Mouse (Mus musculus) midbrain, embryonic 13.5 days (tissue): ENCODE results near the gene Crtc1. TPM values are rescaled to one million over a fixed set of nuclear protein-coding genes. Genes with fewer than 3 reads are reported as not detected.

Experiments used
- ATAC-seq: fragments of 200-750 bp; cut with Nextera tagmentation; 2 replicates; pipeline ENCODE4 v1.8.0; 2017; ENCODE audit warnings: mild to moderate bottlenecking, moderate TSS enrichment, moderate library complexity
- H3K27ac ChIP-seq: fragments of 300-500 bp; sonication (generic); 2 replicates; pipeline ENCODE4 v1.5.1; 2015; ENCODE audit warnings: inconsistent platforms, mild to moderate bottlenecking, moderate library complexity
- H3K27me3 ChIP-seq: fragments of 300-500 bp; sonication (generic); 2 replicates; pipeline ENCODE4 v1.6.1; 2015; ENCODE audit warnings: mild to moderate bottlenecking, inconsistent platforms
- H3K36me3 ChIP-seq: fragments of 300-500 bp; sonication (generic); 2 replicates; pipeline ENCODE4 v1.6.1; 2015; ENCODE audit warnings: mild to moderate bottlenecking, inconsistent platforms
- H3K4me1 ChIP-seq: fragments of 300-500 bp; sonication (generic); replicated peaks from 2 replicates; pipeline ENCODE4 v1.6.1; 2015; ENCODE audit warnings: inconsistent platforms
- H3K4me2 ChIP-seq: fragments of 300-500 bp; sonication (generic); replicated peaks from 2 replicates; pipeline ENCODE4 v1.6.1; 2015; ENCODE audit warnings: moderate library complexity, mild to moderate bottlenecking, inconsistent platforms
- H3K4me3 ChIP-seq: fragments of 300-500 bp; sonication (generic); replicated peaks from 2 replicates; pipeline ENCODE4 v1.5.1; 2015; ENCODE audit warnings: mild to moderate bottlenecking, inconsistent platforms
- H3K9ac ChIP-seq: fragments of 300-500 bp; sonication (generic); replicated peaks from 2 replicates; pipeline ENCODE4 v1.6.1; 2015; ENCODE audit warnings: mild to moderate bottlenecking, inconsistent platforms
- H3K9me3 ChIP-seq: fragments of 300-500 bp; sonication (generic); 2 replicates; pipeline ENCODE4 v1.6.1; 2016; ENCODE audit warnings: mild to moderate bottlenecking, inconsistent platforms
- WGBS: fragments of 180-500 bp; shearing (Covaris S2); methylation state at CpG from one replicate; pipeline ENCODE4 v1.1.7; 2015; 5-methylcytosine and 5-hydroxymethylcytosine counted together
- polyA plus RNA-seq: library from polyadenylated mRNA; unstranded; fragments of >200 nt; fragmentation: Nextera tagmentation; extraction: Ambion mirVana; gene quantifications from 2 replicates; pipeline ENCODE4 v1.2.1, GENCODE M21; 2015

The Crtc1 gene
- polyA plus RNA-seq, 1 experiment from 2014 or later, result 36.1 TPM

DNA sequence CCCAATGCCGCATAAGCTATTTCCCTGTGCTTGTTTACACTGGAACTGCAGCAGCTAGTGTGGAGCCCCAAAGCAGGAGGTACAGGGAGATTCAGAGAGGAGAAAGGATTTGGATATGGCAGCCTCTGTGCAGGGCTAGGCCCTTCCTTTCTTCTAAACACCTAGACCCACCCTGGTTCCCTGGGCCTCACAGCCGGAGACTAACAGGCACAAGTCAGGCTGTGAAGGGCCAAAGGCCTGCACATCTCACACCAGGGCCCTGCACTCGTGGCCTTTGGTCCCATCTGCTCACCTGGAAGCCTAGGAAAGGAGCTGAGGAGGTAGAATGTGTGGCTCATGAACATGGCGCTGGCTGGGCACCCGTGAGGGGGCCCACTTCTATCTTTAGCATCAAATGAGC lies 43.2 kb downstream of the Crtc1 start:
- no peak for ATAC-seq
- H3K9me3 ChIP-seq, result no peaks in the 10 kb centered on the region
- 83% methylated on average over 5 of the region's 5 CpGs for WGBS

DNA sequence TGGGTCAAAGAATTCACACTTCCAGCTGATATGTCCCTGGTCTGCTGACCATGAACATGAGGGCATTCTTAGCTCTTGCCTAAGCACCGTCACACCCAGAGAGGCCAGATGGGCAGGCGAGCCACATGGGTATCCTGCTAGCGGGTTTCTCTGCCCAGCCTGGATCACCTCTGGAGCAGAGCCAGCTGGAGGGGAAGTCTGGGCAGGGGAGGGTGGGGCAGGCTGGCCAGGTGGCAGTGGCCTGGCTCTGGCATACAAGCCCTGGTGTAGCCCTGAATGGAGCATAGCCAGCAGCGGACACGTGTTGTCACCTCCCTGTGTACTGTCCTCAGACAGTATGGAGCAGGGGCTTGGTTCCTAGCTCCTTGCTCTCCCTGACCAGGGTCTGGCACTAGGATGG lies 43.7 kb downstream of the Crtc1 start:
- H3K4me2 ChIP-seq, result no peak overlapping the region
- ATAC-seq, result no peak
- no peaks in the 10 kb centered on the region for H3K9me3 ChIP-seq
- 86% methylated on average over 5 of the region's 5 CpGs for WGBS
- H3K36me3 ChIP-seq, result peaks cover 47% of the 10 kb centered on the region
- no peak overlapping the region for H3K27ac ChIP-seq
- H3K4me1 ChIP-seq, result no peaks in the 10 kb centered on the region
- no peaks in the 10 kb centered on the region for H3K27me3 ChIP-seq
- no peak overlapping the region for H3K4me3 ChIP-seq
- H3K9ac ChIP-seq, result no peak overlapping the region

More for the DNA sequence above, 43.2 kb downstream of the Crtc1 start:
- H3K4me2 ChIP-seq, result no peak overlapping the region
- H3K27ac ChIP-seq, result no peak overlapping the region
- no peaks in the 10 kb centered on the region for H3K27me3 ChIP-seq
- peaks cover 42% of the 10 kb centered on the region for H3K36me3 ChIP-seq
- H3K9ac ChIP-seq, result no peak overlapping the region
- no peak overlapping the region for H3K4me3 ChIP-seq
- H3K4me1 ChIP-seq, result no peaks in the 10 kb centered on the region

- Histone ChIP-seq H3K4me1 (no peaks in the 10 kb centered on the region), H3K27ac (no peak overlapping the region), H3K36me3 (peaks cover 44% of the 10 kb centered on the region), H3K9me3 (no peaks in the 10 kb centered on the region), H3K4me2 (no peak overlapping the region), H3K27me3 (no peaks in the 10 kb centered on the region), H3K4me3 (no peak overlapping the region), H3K9ac (no peak overlapping the region)
- whole genome bisulfite sequencing, result 90% methylated on average over 8 of the region's 8 CpGs
- ATAC-seq, result no peak
These were observed 44.9 kb downstream of the Crtc1 start for GRCm38 (mm10) chr8:70394269-70394998.

- ATAC-seq, result no peak
- Histone ChIP-seq H3K9me3 (no peaks in the 10 kb centered on the region), H3K27ac (no peak overlapping the region), H3K9ac (no peak overlapping the region), H3K4me2 (no peak overlapping the region), H3K4me3 (no peak overlapping the region), H3K36me3 (peaks cover 58% of the 10 kb centered on the region), H3K4me1 (no peaks in the 10 kb centered on the region), H3K27me3 (no peaks in the 10 kb centered on the region)
- 82% methylated on average over 5 of the region's 5 CpGs for WGBS
These were observed 46.3 kb downstream of the Crtc1 start for GRCm38 (mm10) chr8:70393087-70393486.

DNA sequence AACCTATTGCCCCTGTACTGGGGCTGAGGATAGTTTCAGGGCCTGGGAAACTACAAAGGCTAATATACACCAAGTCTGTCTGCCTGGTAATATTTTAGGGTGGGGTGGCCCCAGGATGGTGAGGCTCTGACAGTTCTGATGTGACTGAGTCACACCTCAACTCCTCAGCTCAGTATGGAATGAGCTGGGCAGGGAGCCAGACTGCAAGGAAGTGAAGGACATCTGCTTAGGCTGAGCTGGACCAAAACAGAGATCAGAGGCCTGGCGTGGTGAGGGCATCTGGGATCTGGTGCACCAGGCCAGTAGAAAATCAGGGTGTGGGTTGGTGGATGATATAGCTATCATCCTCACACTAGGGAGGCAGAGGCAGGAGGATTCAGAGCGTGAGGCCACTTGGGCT lies 49.7 kb downstream of the Crtc1 start:
- Histone ChIP-seq H3K36me3 (peaks cover 73% of the 10 kb centered on the region), H3K9me3 (no peaks in the 10 kb centered on the region), H3K27ac (no peak overlapping the region), H3K4me1 (no peaks in the 10 kb centered on the region), H3K27me3 (no peaks in the 10 kb centered on the region), H3K4me3 (no peak overlapping the region), H3K9ac (no peak overlapping the region), H3K4me2 (no peak overlapping the region)
- 88% methylated on average over 2 of the region's 2 CpGs for WGBS
- ATAC-seq, result no peak

DNA sequence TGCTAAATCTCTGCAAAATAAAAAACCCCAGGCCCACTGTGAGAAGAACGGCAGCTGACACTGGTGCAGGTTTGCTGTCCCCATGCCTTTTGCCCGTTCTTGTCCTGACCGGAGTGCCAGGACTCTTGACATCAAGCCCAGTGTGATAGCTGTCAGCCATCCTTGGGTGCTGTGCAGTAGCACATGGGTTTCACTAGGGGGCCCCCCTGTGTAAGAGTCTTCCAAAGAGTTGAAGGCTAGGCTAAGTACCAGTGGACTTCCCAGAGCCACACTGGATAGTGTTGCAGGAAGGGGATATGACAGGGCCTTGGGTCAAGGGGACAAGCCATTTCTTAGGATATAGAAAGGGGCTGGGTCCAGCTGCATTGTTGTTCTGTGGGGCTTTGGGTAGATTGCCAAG lies 56.1 kb downstream of the Crtc1 start:
- no peaks in the 10 kb centered on the region for H3K4me1 ChIP-seq
- peaks cover 28% of the 10 kb centered on the region for H3K27me3 ChIP-seq
- 59% methylated on average over 3 of the region's 3 CpGs for WGBS
- H3K36me3 ChIP-seq, result peaks cover 44% of the 10 kb centered on the region
- no peak overlapping the region for H3K4me3 ChIP-seq
- no peak overlapping the region for H3K9ac ChIP-seq
- ATAC-seq, result peak; percentile 62
- no peak overlapping the region for H3K27ac ChIP-seq
- H3K9me3 ChIP-seq, result no peaks in the 10 kb centered on the region
- no peak overlapping the region for H3K4me2 ChIP-seq

- H3K27me3 ChIP-seq, result peaks cover 60% of the 10 kb centered on the region
- 89% methylated on average over 12 of the region's 12 CpGs for WGBS
These were observed 59.3 kb downstream of the Crtc1 start for GRCm38 (mm10) chr8:70380069-70380468.

DNA sequence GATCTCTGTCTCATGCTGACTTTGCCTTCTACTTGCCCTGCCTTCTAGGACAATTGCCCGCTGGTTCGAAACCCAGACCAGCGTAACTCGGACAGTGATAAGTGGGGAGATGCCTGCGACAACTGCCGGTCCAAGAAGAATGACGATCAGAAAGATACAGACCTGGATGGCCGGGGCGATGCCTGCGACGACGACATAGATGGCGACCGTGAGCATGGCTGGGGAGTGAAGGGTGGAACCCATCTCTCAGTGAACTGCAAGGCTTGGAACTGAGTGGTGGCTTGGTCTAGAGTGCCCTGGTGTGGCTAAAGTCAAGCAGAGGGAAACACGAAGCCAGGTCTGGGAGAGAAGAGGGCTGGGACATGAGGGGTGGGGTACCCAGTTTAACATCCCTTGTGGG lies 62.3 kb downstream of the Crtc1 start:
- Histone ChIP-seq H3K27me3 (peaks cover 90% of the 10 kb centered on the region), H3K4me1 (peaks cover 25% of the 10 kb centered on the region), H3K4me2 (no peak overlapping the region), H3K27ac (no peak overlapping the region), H3K36me3 (no peaks in the 10 kb centered on the region), H3K4me3 (no peak overlapping the region), H3K9me3 (no peaks in the 10 kb centered on the region), H3K9ac (no peak overlapping the region)
- ATAC-seq, result no peak
- WGBS, result 12% methylated on average over 15 of the region's 15 CpGs

More at GRCm38 (mm10) chr8:70380069-70380468, 59.3 kb downstream of the Crtc1 start:
- ATAC-seq, result no peak
- no peak overlapping the region for H3K4me3 ChIP-seq
- H3K27ac ChIP-seq, result no peak overlapping the region
- no peak overlapping the region for H3K4me2 ChIP-seq
- no peaks in the 10 kb centered on the region for H3K9me3 ChIP-seq
- H3K9ac ChIP-seq, result no peak overlapping the region
- H3K36me3 ChIP-seq, result peaks cover 12% of the 10 kb centered on the region
- peaks cover 6% of the 10 kb centered on the region for H3K4me1 ChIP-seq

DNA sequence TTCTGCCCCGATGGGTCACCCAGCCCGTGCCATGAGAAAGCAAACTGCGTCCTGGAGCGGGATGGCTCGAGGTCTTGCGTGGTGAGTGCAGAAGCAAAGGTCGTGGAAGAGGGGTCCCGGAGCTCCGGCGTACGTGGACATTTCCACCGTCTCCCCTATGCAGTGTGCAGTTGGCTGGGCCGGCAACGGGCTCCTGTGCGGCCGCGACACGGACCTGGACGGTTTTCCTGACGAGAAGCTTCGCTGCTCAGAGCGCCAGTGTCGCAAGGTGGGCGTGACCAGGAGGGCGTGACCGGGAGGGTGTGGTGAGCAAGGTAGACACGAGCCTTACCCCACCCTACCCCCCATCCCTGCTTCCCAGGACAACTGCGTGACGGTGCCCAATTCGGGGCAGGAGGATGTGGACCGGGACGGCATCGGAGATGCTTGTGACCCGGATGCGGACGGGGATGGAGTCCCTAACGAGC lies 63.1 kb downstream of the Crtc1 start:
- 6% methylated on average over 37 of the region's 37 CpGs for WGBS
- peaks cover 92% of the 10 kb centered on the region for H3K27me3 ChIP-seq
- no peaks in the 10 kb centered on the region for H3K36me3 ChIP-seq
- H3K9me3 ChIP-seq, result no peaks in the 10 kb centered on the region
- 0 out of 2 replicates have a peak overlapping the region, but pooled peaks have one; percentile 8 for H3K4me3 ChIP-seq
- peak overlapping the region; percentile 10; the same call in 1 of the 2 replicates for H3K4me2 ChIP-seq
- peaks cover 25% of the 10 kb centered on the region for H3K4me1 ChIP-seq
- H3K27ac ChIP-seq, result no peak overlapping the region
- ATAC-seq, result no peak
- H3K9ac ChIP-seq, result no peak overlapping the region; the same call in 1 of the 2 replicates

GRCm38 (mm10) chr8:70375212-70375859 lies 64.0 kb downstream of the Crtc1 start:
- no peak for ATAC-seq
- Histone ChIP-seq H3K9ac (no peak overlapping the region), H3K4me1 (peaks cover 25% of the 10 kb centered on the region), H3K4me2 (no peak overlapping the region), H3K4me3 (no peak overlapping the region), H3K36me3 (no peaks in the 10 kb centered on the region), H3K9me3 (no peaks in the 10 kb centered on the region), H3K27me3 (peaks cover 93% of the 10 kb centered on the region), H3K27ac (no peak overlapping the region)
- WGBS, result 7% methylated on average over 35 of the region's 35 CpGs

GRCm38 (mm10) chr8:70374318-70374927 lies 65.0 kb downstream of the Crtc1 start:
- H3K4me3 ChIP-seq, result peak overlapping the region; percentile 34
- under 1% methylated on average over 53 of the region's 53 CpGs for WGBS

More at GRCm38 (mm10) chr8:70374318-70374927, 65.0 kb downstream of the Crtc1 start:
- peak; percentile 70 for ATAC-seq
- Histone ChIP-seq H3K36me3 (no peaks in the 10 kb centered on the region), H3K27ac (no peak overlapping the region), H3K9me3 (no peaks in the 10 kb centered on the region), H3K27me3 (peaks cover 91% of the 10 kb centered on the region), H3K4me1 (peaks cover 25% of the 10 kb centered on the region), H3K9ac (no peak overlapping the region), H3K4me2 (peak overlapping the region; percentile 50)
